Mouse (Mus musculus): Measurements from ENCODE around the gene Ezh1. TPM values are rescaled to one million over a fixed set of nuclear protein-coding genes. Genes with fewer than 3 reads are reported as not detected.

Gene Ezh1
- polyA plus RNA-seq (2016; fragmentation: Nextera tagmentation; extraction: Ambion mirVana) = 9.9 and 10.2 TPM in 2 replicates

DNA sequence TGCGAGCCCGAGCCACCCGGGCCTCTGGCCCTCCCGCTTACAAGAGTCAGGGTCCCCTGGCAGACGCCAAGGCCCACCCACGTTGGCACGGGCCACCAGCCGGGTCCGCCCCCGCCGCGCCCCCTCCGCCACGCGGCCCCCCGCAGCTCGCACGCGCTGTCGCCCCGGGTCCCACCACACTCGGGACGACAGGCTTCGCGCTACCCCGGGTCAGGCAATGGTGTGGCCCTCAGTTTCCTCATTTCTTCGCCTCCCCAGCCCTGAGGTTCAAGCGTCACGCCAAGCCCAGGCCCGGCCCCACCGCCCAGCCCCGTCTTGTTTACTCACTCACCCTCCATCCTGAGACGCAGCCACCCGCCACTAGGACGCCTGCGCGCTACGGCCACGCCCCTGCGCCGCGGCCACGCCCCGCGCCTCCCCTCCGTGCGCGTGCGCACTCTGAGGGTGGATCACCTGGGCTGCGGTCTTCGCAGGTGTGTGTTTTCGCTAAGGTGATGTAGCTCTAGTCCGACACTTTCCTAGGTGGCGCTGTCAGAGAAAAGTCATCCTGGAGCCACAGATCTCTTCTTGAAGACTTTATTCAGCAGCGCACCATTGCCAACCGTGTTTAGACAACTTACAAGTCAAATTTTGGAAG, at the start of gene Ezh1:
TSS of gene Ezh1 (minus strand) at position 399 of the 637 bp plus-strand sequence.
- peaks cover 34% of the 10 kb centered on the region for H3K4me1 ChIP-seq
- H3K27me3 ChIP-seq (ENCODE audit: poor library complexity, severe bottlenecking) = no peaks in the 10 kb centered on the region
- H3K36me3 ChIP-seq (replicated peaks) = no peaks in the 10 kb centered on the region
- no peaks in the 10 kb centered on the region for H3K9me3 ChIP-seq
- peak; percentile 76 for DNase-seq (ENCODE audit: extremely low spot score, low spot score)
- 2% methylated on average over 56 of the region's 56 CpGs for WGBS
- peak within 1 kb of the TSS; percentile 88 for H3K27ac ChIP-seq
- H3K4me3 ChIP-seq = peak within 1 kb of the TSS; percentile 97

DNA sequence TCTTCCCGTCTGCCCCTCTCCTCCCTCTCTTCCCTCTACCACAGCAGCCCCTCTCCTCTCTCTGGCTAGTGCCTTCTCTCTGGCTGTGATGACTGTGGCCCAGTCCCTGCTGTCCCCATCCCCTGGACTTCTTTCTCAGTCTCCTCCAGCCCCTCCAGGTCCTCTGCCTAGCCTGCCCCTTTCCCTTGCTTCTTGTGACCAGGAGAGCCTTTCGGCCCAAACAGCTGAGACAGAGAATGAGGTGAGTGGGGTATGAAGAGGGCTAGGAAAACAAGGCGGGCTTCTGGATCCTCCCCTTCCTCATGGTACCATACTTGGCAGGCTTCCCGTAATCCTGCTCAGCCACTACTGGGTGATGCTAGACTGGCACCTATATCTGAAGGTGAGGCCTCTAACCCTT, 49.0 kb upstream of the Ezh1 start:
- Histone ChIP-seq H3K36me3 (replicated peaks) (peaks cover 18% of the 10 kb centered on the region), H3K4me1 (peaks cover 36% of the 10 kb centered on the region), H3K4me3 (no peak overlapping the region), H3K9me3 (no peaks in the 10 kb centered on the region), H3K27me3 (ENCODE audit: poor library complexity, severe bottlenecking) (peaks cover 43% of the 10 kb centered on the region), H3K27ac (peak overlapping the region; percentile 51; the same call in 1 of the 2 replicates)
- 76% methylated on average over 4 of the region's 4 CpGs for WGBS
- no peak for DNase-seq (ENCODE audit: extremely low spot score, low spot score)

DNA sequence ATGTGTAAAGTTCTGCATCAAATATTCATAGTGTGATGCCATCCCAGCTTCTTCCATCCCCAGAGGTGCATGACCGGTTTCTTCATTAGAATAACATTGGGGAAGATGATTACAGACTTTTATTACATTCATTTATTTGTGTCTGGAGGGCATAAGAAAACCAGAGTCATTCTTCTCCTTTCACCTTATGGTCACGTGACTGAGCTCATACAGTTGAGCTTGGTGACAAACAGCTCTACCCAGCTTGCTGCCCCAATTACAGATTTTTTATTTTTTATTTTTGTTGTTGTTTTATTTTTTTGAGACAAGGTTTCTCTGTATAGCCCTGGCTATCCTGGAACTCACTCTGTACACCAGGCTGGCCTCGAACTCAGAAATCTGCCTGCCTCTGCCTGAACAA, 46.2 kb upstream of the Ezh1 start:
- peaks cover 28% of the 10 kb centered on the region for H3K4me1 ChIP-seq
- H3K27me3 ChIP-seq (ENCODE audit: poor library complexity, severe bottlenecking) = peaks cover 55% of the 10 kb centered on the region
- no peaks in the 10 kb centered on the region for H3K9me3 ChIP-seq
- no peak overlapping the region for H3K27ac ChIP-seq
- 92% methylated on average over 3 of the region's 3 CpGs for WGBS
- H3K4me3 ChIP-seq = no peak overlapping the region
- peaks cover 16% of the 10 kb centered on the region for H3K36me3 ChIP-seq (replicated peaks)
- no peak for DNase-seq (ENCODE audit: extremely low spot score, low spot score)

DNA sequence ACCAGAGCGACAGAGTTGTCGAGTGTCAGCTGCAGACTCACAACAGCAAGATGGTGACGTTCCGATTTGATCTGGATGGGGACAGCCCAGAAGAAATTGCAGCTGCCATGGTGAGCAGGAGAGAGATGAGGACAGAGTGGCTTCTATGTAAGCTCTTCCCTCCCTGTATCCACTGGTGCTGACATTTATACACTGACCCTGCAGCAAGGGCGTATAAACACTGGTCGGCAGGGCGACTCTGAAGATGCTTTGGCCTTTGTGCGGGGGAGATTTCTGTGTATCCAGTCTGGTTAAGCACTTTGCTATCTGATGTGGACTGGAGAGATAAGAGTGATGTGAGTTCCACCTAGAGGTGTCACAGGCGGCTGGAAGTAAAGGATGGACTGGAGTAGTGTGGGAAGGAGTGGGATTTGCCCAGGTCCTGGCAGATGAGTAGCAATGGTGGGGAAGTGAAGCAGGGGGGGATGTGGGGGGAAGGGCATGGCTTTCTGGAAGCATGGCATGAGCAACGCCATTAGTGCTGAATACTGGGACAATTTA, 43.4 kb upstream of the Ezh1 start:
- peaks cover 25% of the 10 kb centered on the region for H3K4me1 ChIP-seq
- no peaks in the 10 kb centered on the region for H3K9me3 ChIP-seq
- no peak overlapping the region for H3K4me3 ChIP-seq
- peaks cover 57% of the 10 kb centered on the region for H3K27me3 ChIP-seq (ENCODE audit: poor library complexity, severe bottlenecking)
- no peak for DNase-seq (ENCODE audit: extremely low spot score, low spot score)
- H3K36me3 ChIP-seq (replicated peaks) = no peaks in the 10 kb centered on the region
- WGBS = 45% methylated on average over 10 of the region's 10 CpGs
- H3K27ac ChIP-seq = no peak overlapping the region

DNA sequence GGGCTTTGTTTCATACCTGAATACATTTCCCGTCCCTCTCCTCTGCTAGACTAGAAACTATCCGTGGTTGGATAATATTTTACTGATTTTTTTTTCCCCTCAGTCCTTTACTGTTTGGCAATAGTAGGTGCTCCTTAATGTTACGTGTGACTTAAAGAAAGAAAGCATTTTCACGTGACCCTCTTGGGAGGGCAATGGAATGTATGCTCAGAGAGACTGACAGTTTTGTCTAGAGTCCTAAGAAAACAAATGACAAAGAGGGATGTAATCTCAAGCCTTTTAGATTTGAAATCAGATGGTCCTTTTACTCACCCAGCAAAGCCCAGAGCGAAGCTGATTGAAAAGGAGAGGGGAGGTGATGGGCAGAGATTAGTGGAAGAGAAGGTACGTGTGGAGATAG, 39.6 kb upstream of the Ezh1 start:
- no peak overlapping the region for H3K27ac ChIP-seq
- no peak for DNase-seq (ENCODE audit: extremely low spot score, low spot score)
- no peaks in the 10 kb centered on the region for H3K36me3 ChIP-seq (replicated peaks)
- H3K4me3 ChIP-seq = peak overlapping the region; percentile 42
- H3K27me3 ChIP-seq (ENCODE audit: poor library complexity, severe bottlenecking) = peaks cover 95% of the 10 kb centered on the region
- H3K4me1 ChIP-seq = peaks cover 60% of the 10 kb centered on the region
- 16% methylated on average over 6 of the region's 6 CpGs for WGBS
- no peaks in the 10 kb centered on the region for H3K9me3 ChIP-seq

DNA sequence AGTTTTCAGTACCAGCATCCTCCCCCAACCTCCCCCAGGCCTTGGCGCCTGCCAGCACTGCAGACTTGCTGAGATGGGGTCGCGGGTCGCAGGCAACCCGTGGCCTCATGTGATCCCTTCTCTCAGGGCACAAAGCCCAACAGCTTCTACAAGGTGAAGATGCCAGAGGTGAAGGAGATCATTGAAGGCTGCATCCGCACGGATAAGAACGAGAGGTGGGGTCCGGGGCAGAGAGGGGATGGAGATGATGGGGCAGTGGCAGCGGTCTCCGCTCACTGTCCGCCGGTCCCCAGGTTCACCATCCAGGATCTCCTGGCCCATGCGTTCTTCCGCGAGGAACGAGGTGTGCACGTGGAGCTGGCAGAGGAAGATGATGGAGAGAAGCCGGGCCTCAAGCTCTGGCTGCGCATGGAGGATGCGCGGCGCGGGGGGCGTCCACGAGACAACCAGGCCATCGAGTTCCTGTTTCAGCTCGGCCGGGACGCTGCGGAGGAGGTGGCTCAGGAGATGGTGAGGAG, 38.8 kb upstream of the Ezh1 start:
- DNase-seq (ENCODE audit: extremely low spot score, low spot score) = no peak
- Histone ChIP-seq H3K27ac (0 out of 2 replicates have a peak overlapping the region, but pooled peaks have one; percentile 3), H3K36me3 (replicated peaks) (no peaks in the 10 kb centered on the region), H3K4me3 (peak overlapping the region; percentile 42), H3K4me1 (peaks cover 68% of the 10 kb centered on the region), H3K27me3 (ENCODE audit: poor library complexity, severe bottlenecking) (peaks cover 92% of the 10 kb centered on the region), H3K9me3 (no peaks in the 10 kb centered on the region)
- WGBS = 2% methylated on average over 31 of the region's 31 CpGs

DNA sequence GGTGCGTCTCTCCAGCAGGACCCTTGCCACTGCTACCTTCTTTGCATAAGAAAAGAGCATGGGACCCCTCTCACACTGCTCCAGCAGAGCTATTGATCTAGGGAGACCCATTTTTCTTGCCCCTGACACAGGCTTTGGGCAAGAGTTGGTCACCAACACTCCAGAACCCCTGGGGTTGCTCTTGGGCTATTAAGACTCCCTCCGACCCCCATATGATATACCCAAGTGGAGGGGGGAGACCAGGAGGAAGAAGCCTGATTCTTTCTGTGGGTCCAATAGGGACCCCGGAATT, 37.7 kb upstream of the Ezh1 start:
- H3K4me3 ChIP-seq = peak overlapping the region; percentile 67
- no peaks in the 10 kb centered on the region for H3K9me3 ChIP-seq
- WGBS = 4% methylated on average over 3 of the region's 3 CpGs
- DNase-seq (ENCODE audit: extremely low spot score, low spot score) = no peak
- H3K4me1 ChIP-seq = peaks cover 70% of the 10 kb centered on the region
- H3K36me3 ChIP-seq (replicated peaks) = peaks cover 4% of the 10 kb centered on the region; the same call in 1 of the 2 replicates
- no peak overlapping the region for H3K27ac ChIP-seq
- H3K27me3 ChIP-seq (ENCODE audit: poor library complexity, severe bottlenecking) = peaks cover 82% of the 10 kb centered on the region

DNA sequence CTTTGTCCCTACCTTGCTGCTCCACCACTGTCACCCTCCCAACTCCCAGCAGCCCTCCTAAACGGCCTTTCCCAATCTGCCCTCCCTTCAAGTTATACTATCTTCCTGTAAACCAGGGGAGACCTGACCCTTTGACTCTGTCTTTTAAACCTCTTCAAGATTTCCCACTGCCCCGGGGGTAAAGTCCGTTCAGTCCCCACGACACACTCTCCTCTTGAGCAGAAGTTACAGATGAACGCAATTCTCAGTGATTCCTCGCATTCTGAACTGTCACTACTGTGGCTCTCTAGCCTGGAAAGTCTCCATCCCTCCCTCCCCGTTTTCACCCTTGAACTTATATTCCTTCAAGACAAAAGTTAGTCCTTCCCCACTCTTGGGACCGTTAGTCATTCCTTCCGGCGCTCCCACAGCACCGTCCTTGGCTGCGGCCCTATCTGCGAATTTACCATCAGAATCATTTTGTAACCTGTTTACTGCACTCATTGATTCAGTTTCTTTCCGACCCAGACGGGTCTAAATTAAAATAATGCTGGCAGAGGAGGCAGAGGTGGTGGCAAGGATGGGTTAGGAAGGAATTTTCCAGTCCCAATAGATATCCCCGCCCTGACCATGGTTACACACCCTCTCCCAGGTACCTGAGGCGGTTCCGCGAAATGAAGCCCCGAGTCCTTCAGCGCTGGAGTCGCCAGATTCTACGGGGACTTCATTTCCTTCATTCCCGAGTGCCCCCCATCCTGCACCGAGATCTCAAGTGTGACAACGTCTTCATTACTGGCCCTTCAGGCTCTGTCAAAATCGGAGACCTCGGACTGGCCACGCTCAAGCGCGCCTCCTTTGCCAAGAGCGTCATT, 37.1 kb upstream of the Ezh1 start:
- WGBS = 2% methylated on average over 32 of the region's 32 CpGs
- Histone ChIP-seq H3K36me3 (replicated peaks) (peaks cover 10% of the 10 kb centered on the region; the same call in 1 of the 2 replicates), H3K4me1 (peaks cover 70% of the 10 kb centered on the region), H3K4me3 (peak overlapping the region; percentile 67), H3K27me3 (ENCODE audit: poor library complexity, severe bottlenecking) (peaks cover 76% of the 10 kb centered on the region), H3K9me3 (no peaks in the 10 kb centered on the region), H3K27ac (no peak overlapping the region)
- no peak for DNase-seq (ENCODE audit: extremely low spot score, low spot score)

DNA sequence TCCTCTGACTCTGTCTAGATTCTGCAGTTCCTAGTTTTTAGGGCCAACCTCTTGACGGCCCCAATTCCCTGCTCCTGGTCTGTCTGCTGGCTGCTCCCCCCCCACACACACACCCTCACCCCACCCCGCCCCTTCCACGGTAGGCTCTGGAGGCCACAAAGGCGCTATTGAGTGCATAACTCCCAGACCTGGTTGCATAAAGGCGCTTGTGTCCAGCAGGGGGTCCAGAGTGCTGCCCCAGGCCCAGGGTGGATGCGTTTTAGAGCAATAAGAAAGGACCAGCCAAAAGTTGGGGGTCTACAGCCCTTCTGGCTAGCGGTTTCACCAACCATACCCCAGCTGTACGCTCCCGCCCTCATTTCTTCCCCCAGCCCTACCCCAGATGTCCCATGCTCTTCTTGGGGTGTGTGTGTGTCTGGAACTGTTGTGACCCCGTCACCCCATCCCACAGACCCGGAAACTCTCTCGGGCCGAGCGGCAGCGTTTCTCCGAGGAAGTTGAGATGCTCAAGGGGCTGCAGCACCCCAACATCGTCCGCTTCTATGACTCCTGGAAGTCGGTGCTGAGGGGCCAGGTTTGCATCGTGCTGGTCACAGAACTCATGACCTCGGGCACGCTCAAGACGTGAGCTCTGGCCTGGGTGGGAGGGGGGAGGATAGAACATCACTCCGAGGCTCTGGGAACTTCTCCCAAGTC, 36.2 kb upstream of the Ezh1 start:
- Histone ChIP-seq H3K27ac (0 out of 2 replicates have a peak overlapping the region, but pooled peaks have one; percentile 35), H3K4me3 (peak overlapping the region; percentile 67), H3K27me3 (ENCODE audit: poor library complexity, severe bottlenecking) (peaks cover 66% of the 10 kb centered on the region), H3K36me3 (replicated peaks) (peaks cover 19% of the 10 kb centered on the region; the same call in 1 of the 2 replicates), H3K4me1 (peaks cover 70% of the 10 kb centered on the region), H3K9me3 (no peaks in the 10 kb centered on the region)
- no peak for DNase-seq (ENCODE audit: extremely low spot score, low spot score)
- under 1% methylated on average over 24 of the region's 24 CpGs for WGBS

DNA sequence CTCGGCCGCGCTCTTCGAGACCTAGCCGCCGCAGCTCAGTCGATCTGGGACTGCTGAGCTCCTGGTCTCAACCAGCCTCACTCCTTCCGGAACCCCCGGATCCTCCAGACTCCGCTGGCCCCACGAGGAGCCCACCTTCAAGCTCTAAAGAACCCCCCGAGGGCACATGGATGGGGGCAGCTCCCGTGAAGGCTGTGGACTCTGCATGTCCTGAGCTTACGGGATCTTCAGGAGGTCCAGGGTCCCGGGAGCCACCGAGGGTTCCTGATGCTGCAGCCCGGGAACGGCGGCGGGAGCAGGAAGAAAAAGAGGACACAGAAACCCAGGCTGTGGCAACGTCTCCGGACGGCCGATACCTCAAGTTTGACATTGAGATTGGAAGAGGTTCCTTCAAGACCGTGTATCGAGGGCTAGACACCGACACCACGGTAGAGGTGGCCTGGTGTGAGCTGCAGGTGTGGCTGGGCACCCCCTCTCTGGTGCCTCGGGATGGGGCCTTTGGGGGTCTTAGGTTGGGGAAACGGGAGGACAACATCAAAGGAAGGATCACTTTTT, 34.6 kb upstream of the Ezh1 start:
- H3K36me3 ChIP-seq (replicated peaks) = peaks cover 31% of the 10 kb centered on the region
- H3K9me3 ChIP-seq = no peaks in the 10 kb centered on the region
- peaks cover 51% of the 10 kb centered on the region for H3K27me3 ChIP-seq (ENCODE audit: poor library complexity, severe bottlenecking)
- peaks cover 67% of the 10 kb centered on the region for H3K4me1 ChIP-seq
- whole genome bisulfite sequencing = under 1% methylated on average over 30 of the region's 30 CpGs
- peak overlapping the region; percentile 67 for H3K4me3 ChIP-seq
- peak; percentile 47 for DNase-seq (ENCODE audit: extremely low spot score, low spot score)
- H3K27ac ChIP-seq = peak overlapping the region; percentile 84

DNA sequence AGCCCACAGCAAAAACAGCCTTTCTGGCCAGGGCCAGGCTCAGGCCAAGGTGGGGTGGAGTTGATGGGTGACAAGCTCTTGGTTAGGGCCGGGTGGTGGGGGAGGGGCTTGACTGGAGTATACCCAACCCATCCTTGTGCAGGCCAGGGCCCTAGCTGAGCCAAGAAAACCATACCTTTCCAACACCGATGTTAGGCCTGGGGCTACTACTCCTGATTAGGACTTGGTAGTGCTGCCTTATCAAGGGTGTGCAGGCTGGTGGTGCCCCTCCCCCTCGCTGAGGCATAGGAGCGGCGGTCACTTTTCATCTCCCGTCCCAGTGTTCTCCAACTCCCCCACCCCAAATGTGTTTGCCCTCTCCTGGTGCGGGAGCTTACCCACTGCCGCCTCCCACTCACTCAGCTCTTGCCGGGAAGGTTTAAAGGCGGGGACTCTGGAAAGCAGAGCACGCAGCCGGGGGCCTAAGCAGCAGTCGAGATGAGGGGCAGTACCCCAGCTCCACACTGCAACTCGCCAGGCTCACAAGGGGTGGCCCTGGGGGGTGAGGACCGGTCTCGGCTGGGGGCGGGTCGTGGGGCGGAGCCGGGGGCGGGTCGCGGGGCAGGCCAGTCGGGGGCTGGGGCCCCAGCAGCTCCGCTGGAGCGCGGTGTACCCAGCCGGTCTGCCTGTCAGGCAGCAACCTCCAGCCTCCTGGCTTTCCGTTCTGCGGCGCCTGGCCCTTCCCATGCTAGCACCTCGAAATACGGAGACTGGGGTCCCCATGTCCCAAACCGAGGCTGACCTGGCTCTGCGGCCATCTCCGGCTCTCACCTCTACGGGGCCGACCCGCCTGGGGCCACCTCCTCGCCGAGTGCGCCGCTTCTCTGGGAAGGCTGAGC, 33.9 kb upstream of the Ezh1 start, which contains the start of gene Wnk4:
TSS of gene Wnk4 (plus strand) at position 620 of the 878 bp plus-strand sequence.
- H3K9me3 ChIP-seq = no peaks in the 10 kb centered on the region
- peaks cover 32% of the 10 kb centered on the region for H3K36me3 ChIP-seq (replicated peaks)
- DNase-seq (ENCODE audit: extremely low spot score, low spot score) = peak; percentile 74
- H3K4me1 ChIP-seq = peaks cover 60% of the 10 kb centered on the region
- peak within 1 kb of the TSS; percentile 84 for H3K27ac ChIP-seq
- WGBS = under 1% methylated on average over 43 of the region's 43 CpGs
- H3K4me3 ChIP-seq = peak within 1 kb of the TSS; percentile 67
- peaks cover 44% of the 10 kb centered on the region for H3K27me3 ChIP-seq (ENCODE audit: poor library complexity, severe bottlenecking)
